20 mouse cellular contexts compared by ENCODE assay signal in the genomic region with DNA sequence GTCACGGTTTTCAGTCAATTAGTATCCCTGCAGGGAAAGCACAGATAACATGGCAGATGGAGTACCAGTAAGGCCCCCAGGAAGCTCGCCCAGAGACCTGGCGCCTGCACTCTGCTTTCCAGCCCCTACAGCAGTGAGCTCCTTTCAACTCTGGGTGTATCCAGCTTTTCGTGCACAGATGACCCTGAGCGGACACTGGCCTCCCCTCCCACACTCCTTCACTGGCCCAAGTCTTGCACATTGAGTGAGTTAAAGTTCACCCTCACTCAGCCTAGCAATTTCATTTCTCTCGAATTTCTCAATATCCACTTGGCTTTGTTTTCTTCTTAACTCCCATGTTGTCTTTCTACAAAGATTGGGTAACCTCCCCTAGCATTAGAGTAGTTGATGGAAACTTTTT. TPM values are rescaled to one million over a fixed set of nuclear protein-coding genes. Genes with fewer than 3 reads are reported as not detected.
DNase-seq lines count a peak whose midpoint lies in the region; ATAC-seq lines count a peak whose summit lies in the region.
"Had no signal": no experiment of that assay in that cellular context is flagged by ENCODE, and none has a peak within 500 bp of the region (broad histone marks: within the 10 kb centered on the region; RNA-seq: fewer than 3 reads in every experiment).

No protein-coding gene starts in this region.

- intact Hi-C loops in heart, postnatal 14 days (cut with DNase I), result no loop called here

- DNase-seq in adrenal gland, postnatal 10 days, result peak; percentile 53
- DNase-seq in adrenal gland, adult 2 months, result no peak
- DNase-seq in heart, adult 11 months, result peak; percentile 94
- DNase-seq in heart, postnatal 14 days, result no peak
- peak; percentile 51 to 56 for DNase-seq in lung, adult 18-20 months
- DNase-seq in lung, postnatal 10 days, result no peak
- DNase-seq in NIH3T3 (ENCODE audit: low read depth), result peak; percentile 23
- DNase-seq: adrenal gland, postnatal 25 days; cerebellum, adult 2 months; cerebellum, postnatal 14 days; forebrain, postnatal 0 days; heart, postnatal 36 days; kidney, adult 8-10 months; retina, postnatal 1 day; right cerebral cortex, postnatal 14 days had no signal

- no peak for ATAC-seq in cerebellum, adult (ENCODE audit: insufficient number of reproducible peaks, low FRiP score, low TSS enrichment)
- ATAC-seq: forebrain, postnatal 0 days; hindbrain, postnatal 0 days; intestine, embryonic 15.5 days; midbrain, embryonic 13.5 days had no signal

RNA-seq across cellular contexts. Expression of gene Col4a2, which starts 24.3 kb away (rescaled TPM):
- 100 to 1,000 TPM; 322 to 338 TPM for total RNA-seq in adrenal gland, postnatal 10 days (2021)
- 100 to 1,000 TPM; 127 to 193 TPM for total RNA-seq in adrenal gland, adult 2 months (2021)
- polyA plus RNA-seq in adrenal gland, adult 2 months (2012; rRNA removed), result 114 and 115 TPM in 2 replicates
- 100 to 1,000 TPM; 570 to 571 TPM for total RNA-seq in heart, postnatal 14 days (2021)

RNA-seq across cellular contexts. Expression of gene Col4a1, which starts 24.3 kb away (rescaled TPM):
- 100 to 1,000 TPM; 677 to 700 TPM for total RNA-seq in adrenal gland, postnatal 10 days (2021)
- 100 to 1,000 TPM; 260 to 455 TPM for total RNA-seq in adrenal gland, adult 2 months (2021)
- 293 and 303 TPM in 2 replicates for polyA plus RNA-seq in adrenal gland, adult 2 months (2012; rRNA removed)
- 1,000 to 10,000 TPM; 1,046 to 1,073 TPM for total RNA-seq in heart, postnatal 14 days (2021)
- total RNA-seq: megakaryocyte-erythroid progenitor cell, adult 5-6 weeks had no signal

Comparison
In these comparisons a context has a peak if more than half of its experiments do, and no peak if none do; other contexts are left out.
1. DNase-seq: peak in adrenal gland, postnatal 10 days (single experiment), heart, adult 11 months (single experiment), lung, adult 18-20 months (2 of 2) and NIH3T3 (single experiment); none in adrenal gland, adult 2 months (single experiment), heart, postnatal 14 days (0 of 2) and lung, postnatal 10 days (single experiment).